Comparison of ENCODE assay signal across 26 mouse cellular contexts in the genomic region with DNA sequence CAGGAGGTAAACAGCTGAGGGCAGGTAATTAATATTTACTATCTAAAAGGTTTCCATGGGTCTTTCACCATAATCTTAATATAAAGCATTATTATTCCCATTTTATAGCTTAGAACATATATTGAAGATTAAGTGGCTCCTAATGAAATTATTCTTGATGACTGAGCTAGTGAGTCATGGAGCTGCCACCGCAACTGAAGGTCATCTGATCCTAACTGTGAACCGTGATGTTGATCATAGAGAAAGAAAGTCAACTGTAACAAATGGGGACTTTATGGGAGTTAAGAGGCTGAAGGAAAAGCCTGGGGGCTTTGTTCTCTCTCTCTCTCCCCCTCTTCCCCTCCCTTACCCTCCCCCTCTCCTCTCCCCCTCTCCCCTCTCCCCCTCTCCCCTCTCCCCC. TPM values are rescaled to one million over a fixed set of nuclear protein-coding genes. Genes with fewer than 3 reads are reported as not detected.
"Had no signal": no experiment of that assay in that cellular context is flagged by ENCODE, and none has a peak within 500 bp of the region (broad histone marks: within the 10 kb centered on the region; RNA-seq: fewer than 3 reads in every experiment).

No protein-coding gene starts in this region.

- H3K27me3 ChIP-seq: heart, embryonic 12.5 days; hindbrain, embryonic 13.5 days; hindbrain, embryonic 15.5 days; limb, embryonic 13.5 days; limb, embryonic 15.5 days had no signal

- H3K36me3 ChIP-seq: heart, embryonic 10.5 days; heart, embryonic 12.5 days; hindbrain, embryonic 13.5 days; hindbrain, embryonic 15.5 days; kidney, embryonic 15.5 days; limb, embryonic 13.5 days; limb, embryonic 15.5 days; liver, embryonic 12.5 days had no signal

- ATAC-seq: hindbrain, postnatal 0 days; intestine, embryonic 16.5 days; liver, embryonic 12.5 days had no signal

- H3K4me2 ChIP-seq: heart, embryonic 12.5 days; hindbrain, embryonic 13.5 days; hindbrain, embryonic 15.5 days; kidney, embryonic 15.5 days; limb, embryonic 13.5 days; limb, embryonic 15.5 days; liver, embryonic 12.5 days had no signal

- H3K9ac ChIP-seq: heart, embryonic 12.5 days; hindbrain, embryonic 13.5 days; hindbrain, embryonic 15.5 days; kidney, embryonic 15.5 days; limb, embryonic 13.5 days; limb, embryonic 15.5 days; liver, embryonic 12.5 days; liver, embryonic 14.5 days had no signal

- H3K27ac ChIP-seq: heart, embryonic 10.5 days; hindbrain, embryonic 13.5 days; hindbrain, embryonic 15.5 days; hindbrain, postnatal 0 days; kidney, embryonic 15.5 days; kidney, postnatal 0 days; limb, embryonic 13.5 days; limb, embryonic 15.5 days; liver, embryonic 12.5 days; liver, embryonic 14.5 days had no signal

- H3K9me3 ChIP-seq: heart, embryonic 10.5 days; heart, embryonic 12.5 days; hindbrain, embryonic 13.5 days; hindbrain, embryonic 15.5 days; kidney, embryonic 15.5 days; limb, embryonic 13.5 days; limb, embryonic 15.5 days; liver, embryonic 12.5 days had no signal

- H3K4me3 ChIP-seq: heart, embryonic 10.5 days; heart, embryonic 12.5 days; hindbrain, embryonic 13.5 days; hindbrain, embryonic 15.5 days; kidney, embryonic 15.5 days; limb, embryonic 13.5 days; limb, embryonic 15.5 days; liver, embryonic 12.5 days had no signal

- H3K4me1 ChIP-seq: heart, embryonic 12.5 days; hindbrain, embryonic 13.5 days; hindbrain, embryonic 15.5 days; kidney, embryonic 15.5 days; limb, embryonic 13.5 days; limb, embryonic 15.5 days; liver, embryonic 12.5 days had no signal

- DNase-seq: gastrocnemius, postnatal 14 days; gastrocnemius, postnatal 36 days; heart, adult 18-20 months; heart, postnatal 10 days; heart, postnatal 36 days; kidney, adult 11 months; kidney, adult 2 months; kidney, adult 9 months; kidney, postnatal 14 days; kidney, postnatal 36 days; layer of hippocampus, adult 9-11 months; layer of hippocampus, postnatal 36 days; left cerebral cortex, postnatal 4 days had no signal

RNA-seq across cellular contexts. Expression of gene Pip5k1b, which starts 31.1 kb away (rescaled TPM):
- polyA plus RNA-seq: liver, adult 2 months had no signal
